Mouse (Mus musculus) olfactory bulb, adult 2 months (tissue): ENCODE measurements around the gene Sart1.

Experiments
- CTCF ChIP-seq: fragments of 200-500 bp; IDR thresholded peaks from 2 replicates; pipeline ENCODE4 v1.5.1; 2012; ENCODE audit warnings: low read depth, mild to moderate bottlenecking, low read length, moderate library complexity; ENCODE audit not compliant: insufficient read depth
- POLR2A ChIP-seq: fragments of 200-500 bp; IDR thresholded peaks from 2 replicates; pipeline ENCODE4 v1.6.1; 2012; ENCODE audit warnings: mild to moderate bottlenecking, low read depth, low read length, moderate library complexity; ENCODE audit not compliant: insufficient read depth

DNA sequence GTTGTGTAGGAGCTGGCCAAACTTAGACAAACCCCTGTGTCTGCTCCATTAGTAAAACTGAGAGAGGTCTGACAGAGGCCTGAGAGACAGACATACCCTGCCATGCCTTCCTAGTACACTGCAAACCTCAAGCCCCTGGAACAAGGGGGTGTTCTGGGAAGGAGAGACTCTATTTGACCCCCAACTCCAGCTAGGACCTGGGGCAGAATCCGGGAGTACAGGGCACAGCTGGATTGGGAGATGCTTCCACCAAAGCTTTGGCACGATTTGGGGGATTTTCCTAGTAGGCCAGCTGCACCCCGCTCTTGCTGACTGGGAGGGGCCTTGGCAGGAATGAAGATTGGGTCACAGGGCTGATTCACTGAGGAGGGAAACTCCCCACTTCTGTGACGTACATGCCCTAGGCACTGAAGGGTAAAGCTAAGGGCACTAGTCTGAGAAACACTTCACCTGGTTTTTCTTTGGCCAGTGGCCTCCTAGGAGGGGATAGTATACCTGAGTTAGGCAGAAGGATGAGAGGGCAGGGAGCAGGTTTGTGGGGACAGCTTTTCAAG is 43.5 kb upstream of the Sart1 start:
- TF ChIP-seq CTCF, result no peak
- TF ChIP-seq POLR2A, result no peak
